Mouse (Mus musculus) cerebellum, adult 11 months (tissue): ENCODE data around the gene Klk10.

Source experiments
- DNase-seq: peaks from one replicate; pipeline ENCODE4 v3.0.0; 2022

The Klk10 gene

DNA sequence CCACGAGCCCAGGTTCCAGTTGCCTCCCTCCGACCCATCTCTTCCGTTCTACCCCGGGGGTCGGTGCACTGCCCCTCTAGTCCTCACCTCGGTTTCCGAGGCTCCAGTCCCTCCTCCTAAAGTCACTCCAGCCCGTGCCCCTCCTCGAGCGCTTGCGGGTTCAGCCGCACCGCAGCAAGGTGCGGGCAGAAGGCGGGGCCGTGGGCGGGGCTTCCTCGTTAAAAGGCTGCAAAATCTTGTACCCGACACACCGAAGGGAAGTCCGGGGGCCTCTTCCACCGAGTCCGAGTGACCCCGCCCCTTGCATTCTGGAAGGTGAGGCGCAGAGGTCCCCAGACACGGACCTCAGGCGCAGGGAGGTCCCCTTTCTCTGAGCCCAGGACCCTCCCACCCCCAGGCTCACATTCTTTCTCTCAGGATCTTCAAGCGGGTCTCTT lies 16.5 kb downstream of the Klk10 start, which contains the start of gene Klk8:
Gene Klk8, plus strand, starts transcription at position 245 of the 437 bp plus-strand sequence.
- DNase-seq = no peak

DNA sequence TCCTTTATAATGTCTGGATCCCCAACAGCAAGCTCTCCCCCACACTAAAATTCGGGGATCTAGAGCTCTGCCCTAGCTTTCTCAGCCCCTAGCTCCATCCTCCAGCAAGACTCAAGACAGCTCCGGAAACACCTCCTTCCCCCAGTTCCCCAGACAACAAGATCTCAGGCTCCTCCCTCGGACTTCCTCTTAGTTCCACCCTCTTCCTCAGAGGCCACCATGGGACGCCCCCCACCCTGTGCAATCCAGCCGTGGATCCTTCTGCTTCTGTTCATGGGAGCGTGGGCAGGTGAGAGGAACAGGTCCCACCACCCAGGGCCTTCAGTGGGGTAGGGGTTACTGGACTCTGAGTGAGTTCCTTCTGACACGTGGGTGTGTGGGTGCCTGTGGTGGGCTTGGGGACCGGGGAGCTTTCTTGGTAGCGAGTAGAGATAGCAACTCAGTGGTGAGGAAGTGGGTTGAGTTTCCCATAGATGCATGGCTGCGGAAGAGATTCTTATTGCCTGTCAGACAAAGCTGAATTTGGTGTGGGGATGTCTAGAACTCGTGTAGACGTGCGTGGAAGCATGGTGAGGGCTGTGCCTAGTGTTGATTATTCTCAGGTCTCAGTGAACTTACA lies 17.1 kb downstream of the Klk10 start:
- DNase-seq = no peak

DNA sequence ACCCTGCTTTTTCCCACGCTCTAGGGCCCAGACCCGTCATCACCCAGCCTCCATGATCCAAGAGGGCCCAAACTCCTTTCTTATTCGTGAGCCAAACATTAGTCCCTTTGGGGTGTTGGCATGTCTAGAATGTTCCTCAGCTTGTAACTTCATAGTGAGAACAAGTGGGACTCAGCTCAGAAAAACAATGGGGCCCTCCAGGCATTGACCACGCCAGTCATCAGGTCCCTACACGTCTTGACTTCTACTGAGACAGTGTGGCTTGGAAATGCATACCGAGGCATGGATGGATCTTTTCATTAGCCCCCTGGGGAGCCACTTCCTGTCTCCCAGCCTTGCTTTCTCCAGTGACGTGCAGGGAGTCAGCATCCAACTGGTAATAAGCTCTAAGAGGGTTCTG lies 19.0 kb downstream of the Klk10 start:
- DNase-seq = no peak

DNA sequence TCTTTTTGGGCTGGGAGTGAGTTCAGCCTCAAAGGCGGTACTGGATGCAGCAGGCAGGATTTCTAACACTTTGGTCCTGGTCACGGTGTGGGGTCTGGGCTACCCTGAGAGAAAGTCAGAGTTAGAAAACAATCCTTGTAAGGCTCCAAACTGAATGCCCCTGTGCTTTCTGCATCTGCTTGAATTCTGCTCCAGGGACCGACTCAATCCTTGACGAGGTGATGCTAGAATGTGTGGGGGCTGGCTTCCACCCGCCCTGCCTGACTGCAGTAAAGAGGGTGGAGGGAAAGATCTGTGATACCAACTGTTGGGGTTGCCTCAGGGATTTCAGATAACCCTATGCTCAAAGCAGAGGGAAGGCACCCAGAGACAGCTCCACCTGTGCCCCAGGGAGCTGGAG lies 30.2 kb downstream of the Klk10 start, which contains the start of gene Klk7:
Gene Klk7, plus strand, starts transcription at position 301 of the 400 bp plus-strand sequence.
- DNase-seq = no peak

DNA sequence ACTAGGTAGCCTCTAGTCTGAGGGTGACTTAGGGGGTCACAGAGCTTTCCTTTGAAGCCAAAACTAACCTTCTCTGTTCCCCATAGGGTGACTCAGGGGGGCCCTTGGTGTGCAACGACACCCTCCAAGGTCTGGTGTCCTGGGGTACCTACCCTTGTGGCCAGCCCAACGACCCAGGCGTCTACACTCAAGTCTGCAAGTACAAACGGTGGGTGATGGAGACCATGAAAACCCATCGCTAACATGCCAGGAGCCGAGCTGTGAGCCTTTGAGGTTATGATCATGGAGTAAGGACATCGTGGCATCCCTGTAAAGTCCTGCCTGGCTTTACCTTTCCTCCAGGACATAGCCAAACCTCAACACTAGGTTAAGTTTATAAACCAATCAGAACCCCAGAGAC lies 34.4 kb downstream of the Klk10 start:
- DNase-seq = no peak

DNA sequence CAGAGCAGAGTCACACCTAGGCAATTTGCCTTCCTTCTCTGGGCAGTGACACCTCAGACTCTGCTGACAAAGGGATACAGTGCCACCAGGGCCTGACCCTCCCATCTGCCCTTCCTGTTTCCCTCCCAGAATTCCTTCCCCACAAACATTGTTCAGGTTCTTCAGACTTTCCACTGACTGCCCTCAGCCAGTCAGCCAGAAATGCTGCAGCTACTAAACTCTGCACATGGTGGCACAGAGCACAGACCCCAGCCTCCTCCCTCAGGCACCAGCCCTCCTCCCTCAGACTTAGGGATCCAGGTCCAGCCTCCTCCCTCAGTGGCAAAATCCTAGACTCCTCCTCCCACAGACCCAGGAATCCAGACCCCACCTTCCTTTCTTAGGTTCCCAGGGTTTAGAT lies 35.9 kb downstream of the Klk10 start:
- DNase-seq = no peak

DNA sequence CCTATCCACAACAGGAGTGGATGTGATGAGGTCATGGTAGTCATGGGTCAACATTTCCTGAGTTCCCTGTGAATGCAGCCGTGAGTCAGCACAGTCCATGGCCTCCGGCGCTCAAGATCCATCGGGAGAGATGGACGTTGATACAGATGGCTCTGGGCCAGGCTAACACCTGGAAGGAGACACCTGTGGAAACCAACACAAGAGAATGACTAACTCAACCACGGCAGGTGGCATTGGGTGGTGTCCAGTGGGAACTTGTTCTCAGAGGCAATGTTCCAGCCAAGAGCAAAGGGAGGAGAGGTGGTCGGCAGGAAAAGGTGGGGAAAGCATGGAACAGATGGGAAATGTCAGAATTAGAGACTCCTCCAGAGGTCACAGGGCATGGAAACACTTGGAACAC lies 40.7 kb downstream of the Klk10 start:
- DNase-seq = no peak

DNA sequence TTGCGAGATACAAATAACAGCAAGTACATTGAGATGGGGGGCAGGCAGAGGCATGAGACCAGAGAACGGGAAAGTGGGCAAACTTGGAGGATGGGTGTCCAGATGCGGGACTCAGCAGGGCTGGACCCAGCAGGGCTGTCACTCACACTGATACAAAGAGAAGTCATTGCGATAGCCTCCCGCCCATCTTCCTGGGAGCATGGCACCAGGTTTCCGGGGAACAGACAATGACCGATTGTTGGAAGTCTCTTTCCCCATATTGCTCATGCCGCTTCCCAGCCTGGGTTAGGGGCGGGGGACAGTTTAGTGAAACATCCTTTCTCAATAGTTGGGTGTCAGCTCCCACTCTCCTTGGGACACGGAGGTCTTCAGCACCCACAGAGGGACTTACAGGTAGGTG lies 43.4 kb downstream of the Klk10 start, which contains the start of gene Klk6:
Gene Klk6, plus strand, starts transcription at position 301 of the 400 bp plus-strand sequence.
- no peak for DNase-seq

DNA sequence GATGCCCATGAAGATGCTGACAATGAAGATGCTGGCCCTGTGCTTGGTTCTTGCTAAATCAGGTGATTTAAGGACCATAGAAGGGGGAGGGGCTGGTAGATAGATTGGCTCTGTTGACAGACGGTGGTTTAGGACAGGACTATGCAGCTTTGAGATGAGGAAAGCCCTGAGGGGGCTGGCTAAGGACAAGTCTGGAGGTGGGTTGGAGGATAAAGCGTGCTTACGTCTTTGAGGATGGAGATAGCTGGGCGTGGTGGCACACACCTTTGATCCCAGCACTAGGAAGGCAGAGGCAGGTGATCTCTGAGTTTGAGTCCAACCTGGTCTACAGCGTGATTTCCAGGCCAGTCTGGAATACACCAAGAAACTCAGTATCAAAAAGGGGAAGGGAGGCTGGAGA lies 45.2 kb downstream of the Klk10 start:
- DNase-seq = no peak

DNA sequence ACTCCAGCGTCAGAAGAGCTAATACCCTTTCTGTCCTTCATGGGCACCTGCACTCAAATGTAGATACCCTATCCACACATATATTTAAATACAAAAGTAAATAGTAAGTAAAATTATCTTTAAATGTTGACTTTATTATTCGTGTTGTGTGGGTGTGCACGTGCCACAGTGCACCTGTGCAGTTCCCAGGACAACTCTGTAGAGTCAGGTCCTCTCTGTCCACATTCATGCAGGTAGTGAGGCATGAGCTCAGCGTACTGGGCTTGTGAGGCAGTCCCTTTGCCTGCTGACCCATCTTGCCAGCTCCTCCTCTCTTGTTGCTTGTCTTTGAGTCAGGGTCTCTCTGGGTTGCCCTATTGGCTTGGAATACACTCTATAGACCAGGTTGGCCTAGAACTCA lies 46.9 kb downstream of the Klk10 start:
- DNase-seq = no peak

DNA sequence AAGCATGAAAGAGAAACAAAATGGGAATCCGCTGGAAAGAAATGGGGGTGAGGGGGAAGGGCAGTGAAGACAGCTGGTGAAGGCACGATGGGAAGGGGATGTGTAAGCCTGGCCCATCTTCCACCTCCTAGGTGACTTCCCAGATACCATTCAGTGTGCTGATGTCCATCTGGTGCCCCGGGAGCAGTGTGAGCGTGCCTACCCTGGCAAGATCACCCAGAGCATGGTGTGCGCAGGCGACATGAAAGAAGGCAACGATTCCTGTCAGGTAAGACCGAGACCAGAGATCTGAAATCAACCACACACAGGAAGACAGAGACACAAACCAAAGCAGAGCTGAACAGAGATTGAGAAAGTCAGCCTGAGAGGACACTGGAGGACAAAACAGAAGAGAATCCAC lies 48.2 kb downstream of the Klk10 start:
- no peak for DNase-seq
